Mouse (Mus musculus) embryo, embryonic 9.5 days (tissue): ENCODE measurements at regions not wholly inside any gene's neighbourhood (a gene's known extent, or its start where the extent isn't known, plus 50 kb on each side); places are given as distances from the start of the nearest gene placed in this dataset.

ENCODE experiments used
- DNase-seq: peaks from one replicate; pipeline ENCODE4 v3.0.0-alpha.2; 2017; ENCODE audit errors: extremely low spot score

DNA sequence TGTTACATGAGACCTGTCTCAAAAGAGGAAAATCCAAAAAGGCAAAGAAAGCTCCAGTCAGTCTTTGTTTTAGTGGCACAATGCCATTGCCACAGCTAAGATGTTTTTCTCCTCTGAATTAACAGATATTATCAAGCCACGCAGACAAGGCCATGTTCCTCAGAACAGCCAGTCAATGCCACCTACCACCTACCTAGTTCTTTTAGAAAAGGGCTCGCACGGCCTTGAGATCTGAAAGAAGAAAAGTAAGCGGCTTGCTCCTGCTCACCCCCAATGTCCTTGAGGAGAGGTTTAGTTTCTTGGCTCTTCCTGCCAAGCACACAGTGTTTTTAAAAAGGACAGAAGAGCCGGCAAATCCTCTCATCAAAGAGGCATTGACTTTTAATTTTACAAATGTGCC, 88.7 kb upstream of the Noct start:
- DNase-seq = no peak

DNA sequence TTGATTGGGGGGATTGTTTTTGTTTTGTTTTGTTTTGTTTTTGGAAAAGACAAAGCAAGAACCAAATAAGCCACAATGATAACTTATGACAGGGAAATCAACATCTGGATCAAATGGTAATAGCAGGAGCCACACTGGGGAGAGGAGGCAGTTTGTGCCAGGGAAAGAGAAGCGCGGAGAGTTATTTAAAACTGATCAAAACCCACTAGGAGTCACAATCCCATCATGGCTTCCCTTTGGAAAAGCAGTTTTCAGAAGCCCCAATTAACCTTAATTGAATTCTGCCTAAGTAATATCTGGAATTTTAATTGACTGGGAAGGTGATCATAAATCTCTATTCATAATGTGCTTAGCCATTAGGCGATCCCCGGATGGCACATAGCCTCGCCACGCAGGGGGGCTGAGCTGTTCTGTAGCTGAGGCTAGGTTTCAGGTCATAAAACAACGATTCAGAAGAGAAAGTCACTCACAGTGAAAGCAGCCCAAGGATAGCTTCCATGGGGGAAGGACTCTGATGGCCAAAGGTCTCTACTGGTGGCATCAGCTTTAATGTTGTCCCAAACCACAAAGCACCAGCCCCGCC, 86.4 kb upstream of the Noct start:
- no peak for DNase-seq

DNA sequence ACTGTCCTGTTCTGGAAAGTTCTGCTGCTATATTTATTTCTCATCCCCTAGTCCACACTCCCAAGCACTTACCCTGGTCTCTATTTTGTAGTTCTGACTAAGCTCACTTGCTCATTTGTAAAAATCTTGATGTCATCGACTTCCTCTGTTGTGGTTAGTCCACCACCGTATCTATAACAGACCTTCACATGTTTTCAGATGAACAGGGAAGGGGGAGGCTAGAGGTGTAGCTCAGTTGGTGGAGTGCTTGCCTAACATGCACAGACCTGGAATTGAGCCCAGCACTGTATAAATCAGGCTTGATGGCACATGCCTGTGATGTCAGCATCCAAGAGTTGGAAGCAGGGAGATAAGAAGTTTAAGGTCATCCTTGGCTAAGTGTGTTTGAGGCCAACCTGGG, 78.3 kb upstream of the Noct start:
- no peak for DNase-seq

DNA sequence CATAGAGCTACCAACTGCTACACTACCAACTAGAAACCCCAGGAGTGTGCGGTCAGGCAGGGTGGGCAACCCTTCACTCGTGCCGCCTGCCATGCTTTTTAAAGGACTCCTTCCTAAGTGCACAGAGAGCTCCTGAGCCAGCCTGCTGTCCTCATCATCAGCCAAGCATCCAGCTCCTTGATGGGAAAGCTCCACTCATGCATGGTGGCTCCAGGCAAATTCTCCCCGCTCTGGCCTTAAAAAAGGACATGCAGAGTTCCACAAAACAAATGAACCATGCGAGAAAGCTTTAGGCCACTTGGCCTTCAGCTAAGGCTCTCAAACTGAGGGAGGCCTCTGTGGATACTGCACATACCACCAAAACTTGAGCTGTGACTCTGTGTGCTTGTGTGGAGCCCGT, 74.2 kb upstream of the Noct start:
- DNase-seq = no peak

DNA sequence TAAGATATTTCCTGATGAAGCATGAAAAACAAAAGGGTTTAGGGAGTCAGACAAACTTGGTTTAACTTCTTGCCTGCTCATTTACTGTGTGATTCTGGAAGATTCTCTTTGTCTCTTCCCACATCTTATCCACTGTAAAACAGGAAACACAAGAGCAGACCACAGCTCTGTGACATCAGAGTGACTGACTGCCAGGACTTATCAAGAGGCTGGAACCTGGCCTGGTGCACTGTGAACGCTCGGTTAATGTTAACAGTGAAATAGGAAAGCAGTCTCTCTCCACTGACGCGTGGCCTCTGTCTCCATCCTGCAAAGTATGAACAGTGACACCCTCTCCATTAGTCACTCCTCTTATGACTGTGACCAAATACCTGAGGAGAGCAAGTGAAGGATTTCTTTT, 73.1 kb upstream of the Noct start:
- no peak for DNase-seq

DNA sequence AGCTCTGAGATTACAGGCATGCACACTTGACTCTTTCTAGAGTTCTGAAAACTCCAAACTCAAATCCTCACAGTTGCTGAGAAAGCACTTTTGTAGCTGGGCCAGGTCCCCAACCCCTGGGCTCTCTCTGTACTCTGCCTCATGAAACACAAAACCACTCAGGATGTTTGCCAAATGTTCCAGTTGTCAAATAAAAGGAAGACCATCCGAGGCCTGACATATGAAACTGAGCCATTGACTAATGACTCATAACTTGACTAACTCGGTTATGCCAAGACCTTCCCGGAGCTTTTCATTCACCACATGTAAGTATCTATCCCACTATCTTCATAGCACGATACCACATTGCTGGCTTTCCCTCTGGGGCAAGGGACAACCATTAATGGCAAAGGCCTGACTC, 68.6 kb upstream of the Noct start:
- no peak for DNase-seq

DNA sequence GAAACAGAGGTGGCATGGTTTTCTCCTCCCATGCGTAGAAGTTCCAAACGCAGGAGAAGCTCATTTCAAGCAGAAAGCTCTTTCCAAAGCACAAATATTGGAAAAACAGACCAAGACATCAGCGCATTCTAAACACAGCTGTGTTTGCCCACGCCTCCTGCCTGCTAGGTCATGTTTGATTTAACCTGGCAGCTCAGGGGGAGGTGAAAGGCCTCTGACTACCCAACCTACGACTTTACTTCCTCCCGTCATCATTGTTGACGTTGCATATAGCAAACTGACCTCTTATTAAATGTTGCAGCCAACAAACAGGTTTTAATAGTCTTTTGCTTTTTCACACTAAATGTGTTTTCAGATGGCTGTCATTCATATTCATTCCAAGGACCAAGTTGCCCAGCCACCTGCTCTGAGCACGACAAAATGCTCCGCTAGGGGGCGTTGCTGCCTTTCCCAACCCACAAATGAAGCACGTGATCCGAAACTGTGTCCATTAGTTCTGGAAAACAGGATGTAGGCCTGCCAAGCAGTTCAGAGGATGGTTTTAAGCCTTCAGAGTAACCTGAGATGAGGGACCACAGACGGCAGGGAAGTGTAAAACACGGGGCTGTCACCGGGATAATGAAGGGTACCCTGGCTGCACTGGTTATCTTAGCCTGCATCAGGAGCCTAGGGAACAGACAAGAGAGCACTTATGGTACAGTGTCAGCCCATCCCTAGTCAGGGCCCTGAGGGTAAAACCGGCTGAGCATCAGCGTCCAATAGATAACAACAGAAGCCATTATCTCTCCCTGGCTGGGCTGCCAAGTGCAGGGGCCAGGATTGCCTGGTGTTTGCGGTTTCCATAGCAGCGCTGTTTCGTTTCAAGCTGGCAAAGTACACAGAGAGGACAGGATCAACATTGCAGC, 67.6 kb upstream of the Noct start:
- peak; percentile 58 for DNase-seq

DNA sequence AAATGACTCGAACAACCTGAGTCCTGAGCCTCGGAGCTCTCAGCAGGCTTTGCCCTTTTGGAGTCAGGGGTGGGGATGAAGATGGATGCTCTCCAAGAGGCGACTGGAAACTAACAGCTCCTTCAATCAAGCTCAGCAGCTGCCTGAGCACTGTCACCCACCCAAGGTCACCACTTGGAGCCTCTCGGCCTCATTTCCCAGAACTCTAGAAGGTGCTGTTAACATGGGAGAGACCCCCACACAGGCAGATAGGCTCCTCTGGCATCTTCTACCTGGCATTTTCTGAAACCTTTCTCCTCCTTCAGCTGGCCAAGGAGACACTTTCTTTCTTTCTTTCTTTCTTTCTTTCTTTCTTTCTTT, 67.0 kb upstream of the Noct start:
- no peak for DNase-seq

DNA sequence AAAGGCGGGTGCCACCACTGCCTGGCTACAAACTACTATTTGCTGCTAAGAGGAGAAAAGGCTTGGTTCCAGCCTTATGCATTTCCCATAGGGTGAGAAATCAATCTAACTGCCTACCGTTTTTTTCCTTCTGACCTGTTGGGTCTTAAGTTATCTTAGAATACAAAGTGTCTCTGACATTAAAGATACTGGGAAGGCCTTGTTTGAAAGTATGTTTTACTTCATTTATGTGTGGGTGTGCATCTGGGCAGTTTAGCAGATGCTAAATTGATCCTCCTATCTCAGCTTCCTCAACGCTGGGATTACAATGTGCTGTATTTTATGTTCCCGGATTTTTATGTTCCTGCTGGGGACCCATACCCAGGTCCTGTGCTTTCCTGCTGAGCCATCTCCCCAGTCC, 65.8 kb upstream of the Noct start:
- DNase-seq = no peak

DNA sequence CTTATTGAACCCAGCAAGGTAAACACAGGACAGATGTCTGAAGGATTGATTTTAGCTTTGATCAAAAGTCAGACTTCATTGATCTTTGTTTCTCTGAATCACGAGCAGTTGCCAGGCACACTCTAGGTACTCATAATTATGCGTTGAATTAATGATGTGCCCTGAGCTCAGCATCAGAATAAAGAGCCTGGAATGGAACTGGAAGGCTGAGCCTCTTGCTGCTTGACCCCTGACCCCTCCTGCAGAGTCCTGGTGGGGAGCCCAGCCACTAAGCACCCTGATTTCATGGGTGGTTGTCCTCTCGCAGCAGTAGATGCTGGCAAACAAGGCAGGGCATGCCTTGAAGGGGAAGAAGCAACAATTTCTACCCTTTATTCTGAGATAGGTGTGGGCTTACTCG, 64.9 kb upstream of the Noct start:
- no peak for DNase-seq

DNA sequence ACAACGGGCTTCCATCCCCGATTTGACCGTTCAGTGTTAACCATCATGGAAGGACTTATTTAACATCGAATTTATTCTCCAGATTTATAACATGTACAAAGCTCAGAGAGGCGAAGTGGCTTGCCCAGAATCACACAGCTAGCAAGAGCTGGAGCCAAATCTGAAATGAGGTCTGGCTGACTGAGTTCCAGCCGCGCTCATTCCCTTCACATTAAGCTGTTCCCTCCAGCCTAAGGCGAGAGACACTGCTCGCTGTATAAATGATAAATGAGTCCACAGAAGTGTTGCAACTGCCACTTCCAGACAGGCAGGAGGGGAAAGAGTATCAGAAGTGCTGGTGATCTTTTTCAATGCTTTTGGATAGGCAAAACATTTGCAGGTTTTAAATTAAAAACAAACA, 64.4 kb upstream of the Noct start:
- DNase-seq = no peak

DNA sequence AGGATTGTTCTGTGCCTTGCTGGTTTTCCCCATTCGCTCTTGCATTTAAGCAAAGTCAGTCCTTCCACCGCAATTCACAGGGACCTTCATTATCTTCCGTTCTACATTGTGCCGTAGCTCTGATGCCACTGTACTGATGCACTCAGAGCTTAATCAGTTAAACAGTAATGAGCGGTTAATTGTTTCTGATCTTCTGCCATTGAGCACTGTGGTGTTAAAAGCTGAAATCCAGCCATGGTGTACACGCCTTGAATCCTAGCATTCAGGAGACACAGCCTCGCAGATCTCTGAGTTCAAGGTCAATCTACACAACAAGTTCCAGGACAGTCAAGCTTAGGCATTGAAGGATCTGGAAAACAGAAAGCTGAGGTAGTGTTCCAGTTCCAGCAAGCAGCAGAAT, 63.6 kb upstream of the Noct start:
- DNase-seq = no peak

DNA sequence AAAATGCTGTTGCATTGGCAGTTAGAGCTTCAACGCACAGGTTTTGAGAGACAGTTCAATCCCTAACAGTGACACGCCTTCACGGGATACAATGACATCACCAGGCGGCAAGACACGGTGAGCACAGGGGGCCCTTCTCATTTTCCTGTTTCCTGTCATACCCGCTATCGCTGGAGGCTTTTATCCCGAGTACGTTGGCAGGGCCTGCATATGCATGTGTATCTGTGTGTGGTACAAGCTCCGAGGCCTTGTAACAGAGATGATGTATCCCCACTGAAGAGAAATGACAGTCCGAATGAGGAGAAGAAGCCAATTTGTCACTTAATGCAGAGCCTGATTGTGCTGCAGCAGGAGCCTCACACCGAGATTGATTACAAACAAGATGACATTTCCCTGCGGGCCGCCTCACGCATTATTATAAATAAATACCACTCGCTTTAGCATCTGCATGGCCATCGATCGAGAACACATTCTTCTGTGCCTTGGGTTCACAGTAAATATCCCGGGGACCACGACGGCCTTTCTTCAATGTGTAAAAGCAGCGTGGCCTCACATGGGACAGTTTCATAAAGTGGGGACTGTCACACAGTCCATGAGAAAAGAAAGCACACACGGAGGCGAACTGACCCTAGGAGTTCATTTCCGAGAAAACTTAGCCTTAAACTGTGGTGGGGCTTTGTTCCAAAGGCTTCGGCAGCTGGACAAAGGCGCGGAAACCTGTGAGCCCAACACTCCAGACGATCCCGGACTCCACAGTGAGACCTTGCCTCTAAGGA, 54.9 kb upstream of the Noct start:
- no peak for DNase-seq

DNA sequence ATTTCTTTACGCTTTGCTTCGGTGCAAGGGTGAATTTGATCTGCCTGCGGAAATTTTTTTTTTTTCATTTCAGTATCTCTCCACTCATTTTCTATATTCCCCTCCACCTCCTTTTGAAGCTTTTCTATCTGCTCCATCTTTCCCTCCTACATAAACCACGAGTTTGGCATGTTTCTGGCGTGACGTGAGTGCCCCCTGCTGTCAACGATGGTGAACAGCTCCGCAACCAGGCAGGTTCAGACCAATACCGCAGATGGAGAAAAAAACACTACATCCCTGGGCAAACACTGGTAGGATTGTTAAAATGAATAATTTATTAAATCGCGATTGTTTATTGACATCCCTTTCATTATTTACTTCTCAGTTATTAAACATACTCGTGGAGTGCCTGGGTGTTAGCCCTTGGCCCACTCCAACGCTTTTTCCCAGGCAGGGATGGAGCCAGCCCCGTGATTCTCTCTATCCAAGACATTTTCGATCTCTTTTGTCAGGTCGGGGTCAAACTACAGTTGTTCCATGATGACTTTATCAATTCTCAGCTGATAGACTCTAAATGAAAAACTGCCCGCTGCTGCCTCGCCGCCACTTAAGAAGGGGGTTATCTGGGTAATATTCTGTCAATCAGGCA, 53.9 kb upstream of the Noct start:
- DNase-seq = peak; percentile 82
